Mouse (Mus musculus): Measurements from ENCODE around the gene Lgals3bp. TPM values are rescaled to one million over a fixed set of nuclear protein-coding genes. Genes with fewer than 3 reads are reported as not detected.

Lgals3bp gene
- total RNA-seq (2021) = 10 to 100 TPM; 17.1 to 20.0 TPM
- long read RNA-seq, experiment 1, transcript Lgals3bp-201 (6 exons, 2,330 nt) = major isoform, 16 of 19 reads
- long read RNA-seq, experiment 1, partial matches to known transcripts = 2 of 19 reads
- long read RNA-seq, experiment 1, other reads (novel, unspliced or antisense) = 1 of 19 reads
- long read RNA-seq, experiment 2, transcript Lgals3bp-201 (6 exons, 2,330 nt) = major isoform, 7 of 11 reads
- long read RNA-seq, experiment 2, partial matches to known transcripts = 1 of 11 reads
- long read RNA-seq, experiment 2, other reads (novel, unspliced or antisense) = 3 of 11 reads

GRCm38 (mm10) chr11:118401760-118402280 is at the start of gene Lgals3bp:
Gene Lgals3bp, minus strand, starts transcription at chr11:118402092.
- Histone ChIP-seq H3K27ac (peak within 1 kb of the TSS; percentile 83), H3K4me3 (peak within 1 kb of the TSS; percentile 16; the same call in 1 of the 2 replicates)
- DNase-seq (ENCODE audit: extremely low spot score in 1 of 2, low spot score in 2 of 2) = peak; percentile 42 to 52
- intact Hi-C loops (cut with DNase I) = no loop called here
- TF ChIP-seq CTCF (IDR thresholded peaks at IDR 0.05) = peak; percentile 46

- Histone ChIP-seq H3K4me3 (no peak overlapping the region), H3K27ac (no peak overlapping the region)
- no peak for DNase-seq (ENCODE audit: extremely low spot score in 1 of 2, low spot score in 2 of 2)
- intact Hi-C loops (cut with DNase I) = no loop called here
- TF ChIP-seq CTCF (IDR thresholded peaks at IDR 0.05) = no peak
Observed at GRCm38 (mm10) chr11:118451211-118451610, 49.3 kb upstream of the Lgals3bp start.

- intact Hi-C loops (cut with DNase I) = no loop called here
- Histone ChIP-seq H3K4me3 (no peak overlapping the region), H3K27ac (no peak overlapping the region)
- no peak for DNase-seq (ENCODE audit: extremely low spot score in 1 of 2, low spot score in 2 of 2)
- TF ChIP-seq CTCF (IDR thresholded peaks at IDR 0.05) = no peak
Observed at GRCm38 (mm10) chr11:118448385-118448784, 46.5 kb upstream of the Lgals3bp start.

GRCm38 (mm10) chr11:118447346-118447745 is 45.5 kb upstream of the Lgals3bp start:
- no peak overlapping the region for H3K4me3 ChIP-seq
- TF ChIP-seq CTCF (IDR thresholded peaks at IDR 0.05) = no peak
- no peak for DNase-seq (ENCODE audit: extremely low spot score in 1 of 2, low spot score in 2 of 2)
- intact Hi-C loops (cut with DNase I) = loop anchor here (2.0 kb wide), 1 partner anchor 43 kb away; no protein-coding TSS in a partner anchor
- no peak overlapping the region for H3K27ac ChIP-seq

GRCm38 (mm10) chr11:118445843-118446242 is 44.0 kb upstream of the Lgals3bp start:
- TF ChIP-seq CTCF (IDR thresholded peaks at IDR 0.05) = peak; percentile 98
- intact Hi-C loops (cut with DNase I) = loop anchor here (1.0 to 2.0 kb wide), 2 partner anchors 45 to 293 kb away; no protein-coding TSS in a partner anchor
- Histone ChIP-seq H3K4me3 (no peak overlapping the region), H3K27ac (no peak overlapping the region)
- DNase-seq (ENCODE audit: extremely low spot score in 1 of 2, low spot score in 2 of 2) = peak; percentile 58 to 74

- Histone ChIP-seq H3K4me3 (no peak overlapping the region), H3K27ac (no peak overlapping the region)
- peak; percentile 83 for TF ChIP-seq CTCF (IDR thresholded peaks at IDR 0.05)
- DNase-seq (ENCODE audit: extremely low spot score in 1 of 2, low spot score in 2 of 2) = peak; percentile 48 to 71
- intact Hi-C loops (cut with DNase I) = loop anchor here (1.0 kb wide), 1 partner anchor 20 kb away; no protein-coding TSS in a partner anchor
Observed at GRCm38 (mm10) chr11:118443201-118443970, 41.5 kb upstream of the Lgals3bp start.

- Histone ChIP-seq H3K27ac (no peak overlapping the region), H3K4me3 (no peak overlapping the region)
- intact Hi-C loops (cut with DNase I) = loop anchor here (1.0 kb wide), 1 partner anchor 19 kb away; no protein-coding TSS in a partner anchor
- no peak for DNase-seq (ENCODE audit: extremely low spot score in 1 of 2, low spot score in 2 of 2)
- TF ChIP-seq CTCF (IDR thresholded peaks at IDR 0.05) = no peak
Observed at GRCm38 (mm10) chr11:118442691-118443090, 40.8 kb upstream of the Lgals3bp start.

- intact Hi-C loops (cut with DNase I) = no loop called here
- DNase-seq (ENCODE audit: extremely low spot score in 1 of 2, low spot score in 2 of 2) = no peak
- TF ChIP-seq CTCF (IDR thresholded peaks at IDR 0.05) = no peak
- Histone ChIP-seq H3K4me3 (no peak overlapping the region), H3K27ac (no peak overlapping the region)
Observed at GRCm38 (mm10) chr11:118438665-118439414, 36.9 kb upstream of the Lgals3bp start.

- DNase-seq (ENCODE audit: extremely low spot score in 1 of 2, low spot score in 2 of 2) = no peak
- no peak overlapping the region for H3K4me3 ChIP-seq
- intact Hi-C loops (cut with DNase I) = no loop called here
- TF ChIP-seq CTCF (IDR thresholded peaks at IDR 0.05) = peak; percentile 39
- H3K27ac ChIP-seq = no peak overlapping the region
Observed at GRCm38 (mm10) chr11:118436471-118436935, 34.6 kb upstream of the Lgals3bp start.

- Histone ChIP-seq H3K4me3 (no peak overlapping the region), H3K27ac (no peak overlapping the region)
- no peak for TF ChIP-seq CTCF (IDR thresholded peaks at IDR 0.05)
- no peak for DNase-seq (ENCODE audit: extremely low spot score in 1 of 2, low spot score in 2 of 2)
- intact Hi-C loops (cut with DNase I) = no loop called here
Observed at GRCm38 (mm10) chr11:118434093-118434492, 32.2 kb upstream of the Lgals3bp start.

GRCm38 (mm10) chr11:118433398-118433868 is 31.5 kb upstream of the Lgals3bp start:
- intact Hi-C loops (cut with DNase I) = no loop called here
- DNase-seq (ENCODE audit: extremely low spot score in 1 of 2, low spot score in 2 of 2) = no peak
- Histone ChIP-seq H3K27ac (no peak overlapping the region), H3K4me3 (no peak overlapping the region)
- no peak for TF ChIP-seq CTCF (IDR thresholded peaks at IDR 0.05)

Measured in left cerebral cortex, adult 2 months (tissue).